Mouse (Mus musculus) layer of hippocampus, postnatal 14 days (tissue): Measurements from ENCODE around the gene Cped1. TPM values are rescaled to one million over a fixed set of nuclear protein-coding genes. Genes with fewer than 3 reads are reported as not detected.
"Not testable (repeated sequence)": the region's sequence is repeated elsewhere in the genome, so short reads cannot be mapped to it uniquely, and the experiment has no call there.

Experiments
- DNase-seq, 2 experiments: peaks; one replicate each; pipeline ENCODE4 v3.0.0; 2021 to 2022; ENCODE audit warnings: low spot score in 2 of 2, mixed read lengths in 1 of 2
- total RNA-seq, 2 experiments: library from RNA; stranded (reverse); gene quantifications; 2 replicates each; pipeline ENCODE4 v1.2.3; 2021

The Cped1 gene
- total RNA-seq, 2 experiments from 2014 or later = 1.4 to 2.7 TPM

DNA sequence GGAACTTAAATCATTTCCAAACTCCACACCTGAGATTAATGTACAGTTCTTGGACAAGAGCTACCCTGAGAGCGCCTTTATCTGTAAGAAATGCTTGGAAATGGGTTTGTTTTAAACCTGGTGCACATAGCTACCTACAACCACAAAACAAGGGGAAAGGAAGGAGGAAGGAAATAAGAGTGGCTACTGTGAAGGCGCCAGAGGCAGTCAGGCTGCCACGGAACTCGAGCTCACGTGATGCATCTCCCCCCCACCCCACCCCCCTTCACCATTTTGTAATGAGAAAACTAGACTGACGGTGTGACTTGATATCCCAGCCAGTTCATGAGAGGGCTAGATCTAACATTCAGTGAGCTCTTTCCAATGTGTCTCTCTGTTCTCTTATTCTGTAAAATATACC is 228.9 kb downstream of the Cped1 start:
- no peak for DNase-seq

DNA sequence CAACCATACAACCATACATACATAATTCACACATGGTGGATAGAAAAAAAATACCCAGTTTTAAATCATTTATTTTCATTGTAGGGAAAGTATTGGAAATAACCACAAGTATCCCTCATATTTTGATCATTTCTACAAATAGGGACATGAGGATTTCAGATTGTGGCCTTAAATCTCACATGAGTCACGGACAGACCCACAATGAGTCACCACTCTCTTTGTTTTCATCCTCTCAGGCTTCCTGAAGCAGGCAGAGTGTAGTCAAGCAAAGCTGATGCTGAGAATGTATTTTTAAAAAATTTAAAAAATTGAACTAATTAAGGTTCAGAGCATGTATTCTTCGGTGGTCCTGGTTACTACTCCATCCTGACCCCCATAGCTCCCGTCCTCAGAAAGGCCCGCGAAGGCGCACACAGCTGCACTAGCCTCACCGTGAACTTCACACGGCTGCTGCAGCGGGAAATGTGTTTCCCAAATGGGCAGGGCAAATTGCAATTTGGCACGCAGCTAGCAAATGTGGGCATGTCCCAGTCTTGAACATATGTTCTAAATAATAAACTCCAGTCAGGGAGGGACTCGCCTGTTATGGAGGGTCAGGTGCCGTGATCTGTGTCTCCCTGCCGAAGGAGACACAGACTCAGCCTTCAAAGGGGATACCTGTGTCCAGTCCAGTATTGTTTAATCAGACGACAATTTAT is 230.7 kb downstream of the Cped1 start:
- no peak for DNase-seq

DNA sequence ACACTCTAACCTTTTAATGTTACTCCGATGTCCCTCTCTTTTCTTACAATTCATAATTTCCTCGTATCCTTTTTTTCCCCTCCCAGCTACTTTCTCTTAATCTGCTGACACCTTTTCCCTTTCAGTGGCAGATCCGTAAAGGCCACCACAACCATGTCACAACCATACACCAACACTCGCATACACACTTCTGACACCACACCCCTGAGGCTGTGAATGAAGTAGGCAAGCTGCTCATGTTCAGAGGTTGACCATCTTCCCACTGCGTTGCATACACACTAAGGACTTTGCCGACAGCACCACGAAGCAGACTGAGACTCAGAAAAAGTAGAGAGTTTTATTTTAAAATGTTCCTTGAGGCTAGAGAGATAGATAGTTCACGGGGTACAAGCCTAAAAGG is 235.4 kb downstream of the Cped1 start:
- DNase-seq = no peak

DNA sequence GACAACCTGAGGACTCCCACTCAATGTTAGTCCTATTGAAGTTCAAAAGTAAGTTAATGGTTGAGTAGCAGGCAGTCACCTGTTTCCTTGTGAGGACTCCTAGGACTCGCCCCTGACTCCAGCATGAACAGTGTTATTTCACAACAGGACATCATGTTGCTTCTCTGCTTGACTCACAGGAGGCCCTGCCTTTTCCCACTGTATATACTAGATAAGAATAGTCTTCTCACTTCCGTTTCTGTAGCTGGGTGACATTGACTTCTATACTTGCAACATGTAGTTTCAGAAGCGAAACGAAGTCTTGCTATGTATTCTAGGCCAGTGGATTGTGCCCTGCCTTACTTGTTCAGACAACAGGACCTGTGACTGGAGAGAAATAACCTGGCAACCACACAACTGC is 236.4 kb downstream of the Cped1 start:
- DNase-seq = no peak

DNA sequence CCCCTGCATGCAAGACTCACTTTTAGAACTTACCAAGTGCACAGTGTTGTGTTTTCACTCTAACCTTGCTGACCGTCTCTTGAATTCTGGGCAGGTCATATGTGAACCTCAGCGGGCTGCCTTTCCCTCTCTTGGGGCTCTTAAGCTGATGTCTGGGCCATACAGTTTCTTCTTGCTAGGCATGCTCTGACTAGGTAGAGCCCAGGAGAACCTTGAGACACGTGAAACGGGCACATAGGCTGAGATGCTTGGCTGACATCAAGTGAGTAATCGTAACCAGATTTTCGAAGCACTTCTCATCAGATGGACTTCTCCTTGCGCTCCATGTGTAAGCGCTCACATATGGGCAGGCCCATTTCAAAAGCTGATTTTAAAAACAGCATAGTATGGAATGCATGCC is 237.2 kb downstream of the Cped1 start:
- DNase-seq = no peak

DNA sequence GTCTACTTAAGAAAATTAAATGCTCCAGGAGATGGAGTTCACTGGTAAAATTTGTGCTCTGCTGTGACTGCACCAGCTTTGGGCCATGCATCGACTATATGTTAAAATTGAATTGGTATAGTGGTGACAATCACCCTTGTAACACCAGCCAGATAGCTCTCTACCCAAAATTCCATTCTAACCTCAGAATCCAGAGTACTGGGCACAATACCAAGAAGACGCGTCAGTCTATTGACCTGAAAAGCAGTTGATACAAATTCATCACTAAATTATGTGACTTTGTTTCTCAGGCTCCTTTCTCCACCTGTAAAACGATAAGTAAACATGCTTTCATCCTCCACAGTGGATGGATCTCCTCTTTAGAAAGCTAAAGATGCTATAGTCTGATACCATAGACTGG is 238.6 kb downstream of the Cped1 start:
- no peak for DNase-seq

DNA sequence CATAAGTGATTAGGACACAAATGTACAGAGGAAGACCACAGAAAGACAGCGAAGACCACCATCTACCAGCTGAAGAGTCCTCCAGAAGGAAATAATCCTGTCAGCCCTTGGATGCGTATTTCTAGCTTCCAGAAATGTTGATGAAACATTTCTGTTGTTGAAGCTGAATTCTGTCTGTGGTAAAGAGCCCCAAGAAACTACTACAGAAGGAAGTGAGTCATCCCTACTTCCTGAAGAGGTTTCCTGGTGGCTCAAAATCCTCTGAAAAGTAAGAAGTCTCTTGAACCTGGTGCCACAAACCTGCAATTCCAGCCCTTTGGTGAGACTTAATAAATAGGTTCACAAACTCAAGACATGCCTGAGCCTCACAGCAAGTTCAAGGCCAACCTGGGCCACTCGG is 245.5 kb downstream of the Cped1 start:
- no peak for DNase-seq

DNA sequence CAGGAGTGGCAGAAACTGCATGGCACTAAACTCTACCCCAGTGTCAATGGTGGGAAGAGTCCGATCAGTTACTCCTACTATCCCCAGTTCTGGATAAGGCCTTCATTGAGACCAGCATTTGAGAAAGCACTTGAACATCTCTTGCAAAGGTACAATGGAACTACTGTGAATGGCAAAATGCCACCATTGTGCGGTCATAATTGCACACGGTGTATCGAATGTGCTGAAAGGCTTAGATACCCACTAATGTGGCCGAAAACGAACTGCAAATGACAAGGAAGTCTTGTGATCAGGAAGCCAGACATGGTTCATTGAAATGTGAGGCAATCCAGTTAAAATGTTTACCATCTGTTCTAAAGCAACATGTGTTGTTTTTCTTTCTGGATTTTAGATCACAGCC is 247.8 kb downstream of the Cped1 start:
- DNase-seq = no peak

DNA sequence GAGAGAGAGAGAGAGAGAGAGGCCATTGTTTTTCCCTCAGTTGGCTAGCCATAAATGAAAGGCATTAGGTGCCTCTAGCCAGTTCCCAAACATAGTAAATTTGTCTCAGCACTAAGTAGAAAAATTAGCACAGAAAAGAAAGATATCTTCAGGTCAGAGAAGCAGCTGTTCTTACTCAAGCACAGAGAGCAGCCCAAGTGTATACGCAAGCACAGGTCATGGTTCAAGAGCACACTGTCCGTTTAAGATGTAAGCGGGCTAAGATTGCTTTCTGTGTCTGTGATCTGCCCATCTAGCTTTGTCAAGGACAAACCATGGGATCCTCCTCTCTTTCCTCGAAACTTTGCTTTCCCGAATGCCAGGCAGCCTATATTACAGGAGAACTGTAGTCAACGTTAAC is 249.4 kb downstream of the Cped1 start:
- no peak for DNase-seq

DNA sequence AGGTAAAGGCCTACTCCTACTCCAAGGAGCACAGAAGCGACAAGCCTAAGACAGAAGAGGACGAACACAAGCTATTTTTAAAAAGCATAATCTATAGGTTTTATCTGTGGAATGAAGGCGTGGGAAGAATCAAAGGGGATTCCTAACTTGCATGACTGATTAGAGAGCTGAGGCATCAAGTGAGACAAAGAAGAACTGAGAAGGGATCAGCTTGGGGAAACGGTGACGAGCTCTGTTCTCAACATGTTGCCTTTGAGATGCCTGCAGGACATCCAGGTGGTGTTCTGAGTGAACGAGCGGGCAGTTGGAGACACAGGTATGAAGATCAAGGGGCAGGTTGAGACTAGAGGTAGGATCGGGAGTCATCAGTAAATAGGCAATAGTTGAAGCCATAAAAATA is 257.6 kb downstream of the Cped1 start:
- DNase-seq = no peak

DNA sequence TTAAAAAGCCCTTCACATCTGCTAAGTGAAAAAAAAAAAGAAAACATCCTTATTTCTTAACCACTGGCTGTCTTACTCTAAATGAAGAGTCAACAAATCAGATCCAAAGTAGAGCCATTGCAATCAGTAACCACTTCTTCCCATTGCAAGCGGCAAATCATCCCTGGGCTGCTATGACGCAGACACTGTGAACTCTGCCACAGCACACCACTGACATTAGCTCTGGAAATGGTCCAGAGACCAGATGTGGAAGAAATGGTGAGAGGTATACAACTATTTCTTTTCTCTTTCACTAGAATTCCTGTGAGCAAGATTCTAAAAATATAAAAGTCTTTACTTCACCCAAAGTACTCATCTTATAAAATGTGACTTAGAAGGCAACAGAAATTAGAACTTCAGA is 261.0 kb downstream of the Cped1 start:
- DNase-seq = no peak

DNA sequence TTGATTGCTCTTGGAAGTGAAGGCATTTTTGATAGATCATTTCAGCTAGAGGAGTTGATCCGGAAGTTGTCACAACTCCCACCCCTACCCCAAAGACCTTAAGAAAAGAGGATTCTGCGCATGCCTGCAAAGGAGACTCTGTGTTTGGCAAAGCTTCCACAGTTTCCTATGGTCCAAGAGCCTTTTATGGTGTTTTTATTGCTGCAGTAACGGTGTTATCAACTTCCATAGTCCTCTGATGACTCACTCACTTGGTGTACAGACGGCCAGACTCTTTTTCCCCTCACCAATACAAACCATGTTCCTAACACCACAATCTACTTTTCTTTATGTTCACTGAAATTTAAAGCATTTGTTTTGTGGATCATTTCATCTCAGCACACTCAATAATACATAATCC is 273.1 kb downstream of the Cped1 start:
- no peak for DNase-seq

DNA sequence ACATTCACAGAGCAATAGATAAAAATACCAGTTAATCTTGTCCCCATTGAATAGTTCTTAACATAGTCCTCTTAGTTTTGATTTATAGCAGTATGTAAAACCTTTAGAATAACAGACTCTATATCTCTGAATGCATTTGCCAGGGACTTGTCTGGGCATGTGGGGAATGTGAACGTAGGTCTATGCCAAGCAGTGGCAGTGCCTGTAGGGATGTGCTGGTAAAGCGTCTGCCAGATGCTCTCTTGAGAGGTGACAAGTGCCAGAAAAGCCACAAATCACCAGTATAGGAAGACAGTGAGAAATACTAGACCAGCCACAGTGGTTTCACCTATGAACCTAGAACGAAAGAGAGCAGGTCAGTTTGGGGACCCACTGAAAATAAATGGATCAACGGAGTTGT is 276.8 kb downstream of the Cped1 start:
- no peak for DNase-seq

DNA sequence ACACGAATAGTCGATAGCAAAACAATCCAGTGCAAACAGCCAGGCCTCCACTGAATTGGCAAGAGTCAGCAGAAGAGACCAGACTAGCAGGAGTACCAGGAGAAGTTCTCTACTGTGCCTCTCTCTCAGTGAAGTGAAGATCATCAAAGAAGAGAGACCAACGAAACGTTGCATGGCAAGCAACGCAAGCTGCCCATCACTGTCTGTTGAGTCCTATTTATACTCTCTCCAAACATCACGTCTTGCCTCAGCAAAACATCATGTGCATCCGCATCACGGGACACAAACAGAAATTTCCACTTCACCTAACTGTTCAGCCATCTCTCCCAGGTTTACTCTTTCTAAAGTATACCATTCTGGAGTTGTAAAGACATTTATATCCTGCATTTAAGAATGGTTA is 278.4 kb downstream of the Cped1 start:
- not testable (repeated sequence) for DNase-seq

DNA sequence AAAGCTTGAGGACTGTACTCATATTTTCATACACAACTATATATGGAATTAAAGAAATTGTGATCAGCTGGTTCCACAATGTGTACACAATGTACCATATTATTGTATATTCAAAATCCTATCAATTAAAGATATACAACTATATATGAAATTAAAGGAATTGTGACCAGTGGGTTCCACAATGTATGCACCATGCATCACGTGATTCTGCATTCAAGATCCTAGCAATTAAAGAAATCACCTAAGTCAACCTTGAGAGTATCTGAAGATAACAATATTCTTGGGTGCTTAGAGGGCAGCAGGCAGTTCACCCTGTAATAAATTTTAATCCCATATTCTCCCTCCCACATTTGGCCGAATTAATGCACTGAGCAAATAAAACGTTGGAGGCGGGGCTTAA is 280.3 kb downstream of the Cped1 start:
- DNase-seq = no peak

DNA sequence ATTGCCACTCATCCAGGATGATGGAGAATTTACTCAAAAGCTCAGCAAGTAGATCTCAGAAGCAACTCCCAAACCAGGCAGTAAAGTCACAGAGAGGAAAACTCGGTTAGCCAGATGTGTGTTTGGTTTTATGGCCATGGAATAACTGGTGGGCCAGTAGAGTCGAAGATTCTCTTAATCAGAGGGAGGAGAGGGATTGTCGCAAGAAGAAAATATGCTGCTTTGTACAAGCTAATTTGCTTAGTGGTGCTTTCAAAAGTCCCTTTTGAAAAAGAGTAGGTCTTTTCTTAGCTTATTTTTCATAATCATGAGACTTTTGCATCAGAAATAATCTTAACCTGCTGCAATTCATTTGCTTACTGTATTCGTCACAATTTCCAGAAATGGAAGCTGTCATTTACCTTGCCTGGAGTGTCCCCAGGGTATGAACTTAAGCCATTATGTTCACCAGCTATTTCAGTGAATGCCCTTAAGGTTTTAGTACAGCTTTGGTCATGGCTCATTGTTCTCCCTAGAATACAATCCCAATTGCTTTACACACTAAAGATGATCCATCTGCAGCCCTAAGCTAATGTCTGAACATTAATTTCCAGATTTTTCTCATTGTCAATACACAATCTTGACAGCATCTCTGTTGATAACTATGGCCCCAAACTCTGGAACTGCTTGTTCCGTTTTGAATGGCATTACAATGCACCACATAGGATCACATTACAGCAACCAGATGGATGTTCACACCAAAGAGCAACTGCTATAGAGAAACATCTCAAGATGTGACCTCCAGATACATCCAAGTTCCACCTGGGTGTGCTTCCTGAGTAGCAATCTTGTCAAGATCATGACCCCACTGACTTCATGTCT is 282.3 kb downstream of the Cped1 start:
- no peak for DNase-seq

DNA sequence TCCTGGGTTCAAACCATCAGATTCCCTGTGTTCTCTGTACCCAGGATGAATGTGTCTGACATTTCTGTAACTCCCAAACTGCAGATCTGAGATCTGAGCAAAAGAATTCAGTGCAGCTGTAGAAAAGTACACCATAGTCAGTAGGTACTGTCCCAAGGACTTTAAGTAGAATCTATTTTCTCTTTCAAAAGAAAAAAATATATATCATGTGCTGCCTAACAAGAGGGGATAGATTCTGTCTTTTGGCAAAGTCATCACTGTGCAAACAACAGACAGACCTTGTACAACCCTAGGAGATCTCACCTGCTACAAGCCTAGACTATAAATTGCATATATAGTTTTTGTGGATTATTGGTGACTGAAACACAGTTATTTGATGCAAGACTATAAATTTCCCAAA is 283.0 kb downstream of the Cped1 start:
- no peak for DNase-seq

DNA sequence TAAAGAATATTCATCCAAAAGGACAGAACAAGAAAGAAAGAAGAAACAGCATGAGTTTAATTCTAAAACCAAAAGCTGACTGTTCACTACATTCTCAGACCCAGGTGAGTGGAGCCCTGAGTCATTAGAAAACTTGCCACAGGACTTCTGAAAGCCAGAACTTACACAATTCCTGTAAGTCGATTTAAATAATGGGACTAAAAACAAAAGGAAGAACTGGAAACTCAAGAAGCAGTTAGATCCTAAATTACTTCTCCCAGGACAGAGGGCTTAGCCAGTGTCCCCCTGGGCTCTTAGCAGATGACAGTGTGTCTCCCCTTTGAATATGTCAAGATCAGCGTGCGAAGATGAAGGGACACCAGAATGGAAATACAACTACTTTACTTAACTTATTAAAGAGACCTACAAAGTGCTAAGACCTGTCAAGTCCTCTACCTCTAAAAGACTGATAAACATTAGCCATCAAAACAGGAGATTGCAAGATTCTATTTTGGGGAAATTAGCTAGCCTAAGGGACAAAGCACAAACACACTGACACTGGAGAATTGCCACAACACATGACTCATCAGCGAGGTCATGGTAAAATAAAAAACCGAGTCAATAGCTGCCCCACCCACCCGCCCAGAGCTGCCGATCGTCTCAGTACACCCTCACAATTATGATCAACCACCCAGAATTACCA is 284.3 kb downstream of the Cped1 start:
- DNase-seq = no peak

DNA sequence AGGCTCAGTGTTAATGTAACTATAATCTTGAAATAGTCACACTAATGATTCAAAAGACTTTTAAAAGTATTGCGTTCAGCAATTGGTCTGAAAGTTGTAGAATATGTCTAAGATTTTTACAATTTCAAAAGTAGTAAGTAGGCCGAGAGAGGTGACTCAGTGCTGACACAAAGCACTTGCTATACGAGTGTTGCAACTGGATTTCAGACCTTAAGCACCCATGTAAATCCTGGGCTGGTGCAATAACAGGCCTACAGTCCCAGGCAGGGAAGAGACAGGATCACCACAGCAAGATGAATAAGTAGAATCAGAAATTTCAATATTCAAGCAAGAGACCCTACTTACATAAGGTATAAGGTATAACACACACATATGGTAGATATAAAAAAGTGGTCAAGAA is 292.2 kb downstream of the Cped1 start:
- no peak for DNase-seq

DNA sequence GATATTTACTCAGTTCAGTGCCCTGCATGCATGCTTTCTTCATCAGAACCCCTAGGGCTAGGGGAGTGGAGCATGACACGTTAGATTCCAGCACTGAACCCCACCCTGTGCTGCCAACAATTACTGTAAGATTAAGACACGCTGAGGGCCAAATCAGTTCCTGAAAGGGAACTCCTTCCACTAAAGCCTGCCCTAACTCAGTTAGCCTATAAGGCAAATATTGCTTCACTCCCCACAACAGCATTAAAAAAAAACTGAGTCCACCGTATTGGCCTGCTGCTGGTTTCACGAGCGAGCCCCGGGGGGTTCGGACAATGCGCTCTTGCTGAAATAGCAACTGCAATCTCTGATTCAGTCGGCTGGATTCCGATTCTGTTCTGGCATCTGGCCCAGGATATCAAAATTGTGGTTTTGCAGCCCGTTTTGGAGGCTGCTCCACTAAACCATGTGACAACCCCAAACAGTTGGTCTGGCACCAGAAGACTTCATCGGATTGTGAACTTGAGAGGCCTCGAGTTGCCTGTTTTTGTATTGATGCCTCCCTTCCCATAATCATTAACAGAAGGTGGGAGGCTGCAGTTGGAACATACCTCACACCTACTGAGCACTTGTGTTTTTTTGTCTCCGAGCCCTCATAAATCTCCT is 294.6 kb downstream of the Cped1 start:
- peak; percentile 41 to 72 for DNase-seq

DNA sequence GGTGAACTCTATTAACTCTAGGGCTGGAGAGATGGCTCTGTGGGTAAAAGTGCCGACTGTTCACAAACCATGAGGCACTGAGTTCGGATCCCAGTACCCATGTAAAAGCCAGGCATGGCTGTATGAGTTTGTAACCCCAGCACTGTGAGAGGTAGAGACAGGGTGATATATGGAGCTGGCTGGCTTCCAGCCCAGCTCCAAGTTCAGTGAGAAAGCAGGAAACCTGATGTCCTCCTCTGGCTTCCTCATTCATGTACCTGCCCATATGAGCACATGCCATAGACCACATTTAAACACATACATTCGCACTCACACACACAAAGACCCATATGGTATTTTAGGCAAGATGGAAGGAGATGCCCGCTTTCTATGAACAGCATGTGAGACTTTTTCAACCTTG is 296.7 kb downstream of the Cped1 start:
- no peak for DNase-seq
